Mouse (Mus musculus) midbrain, postnatal 0 days (tissue): ENCODE results near the gene Nmrk2. TPM values are rescaled to one million over a fixed set of nuclear protein-coding genes. Genes with fewer than 3 reads are reported as not detected.
"Not testable (repeated sequence)": the region's sequence is repeated elsewhere in the genome, so short reads cannot be mapped to it uniquely, and the experiment has no call there.

Source experiments
- ATAC-seq: fragments of 200-750 bp; cut with Nextera tagmentation; 2 replicates; pipeline ENCODE4 v1.8.0; 2017; ENCODE audit warnings: moderate number of reproducible peaks, mild to moderate bottlenecking, moderate TSS enrichment, moderate library complexity; ENCODE audit not compliant: low FRiP score
- DNase-seq: peaks from one replicate; pipeline ENCODE4 v3.0.0-alpha.2; 2015; ENCODE audit warnings: low spot score
- H3K27ac ChIP-seq: fragments of 300-500 bp; sonication (generic); 2 replicates; pipeline ENCODE4 v1.5.1; 2014; ENCODE audit warnings: low read depth, mild to moderate bottlenecking, low read length, mixed read lengths
- H3K27me3 ChIP-seq: fragments of 300-500 bp; sonication (generic); 2 replicates; pipeline ENCODE4 v1.6.1; 2014; ENCODE audit warnings: low read length, control low read depth, mixed read lengths; ENCODE audit not compliant: insufficient read depth
- H3K36me3 ChIP-seq: fragments of 300-500 bp; sonication (generic); 2 replicates; pipeline ENCODE4 v1.6.1; 2014; ENCODE audit warnings: low read length, control low read depth, mixed read lengths; ENCODE audit not compliant: insufficient read depth
- H3K4me1 ChIP-seq: fragments of 300-500 bp; sonication (generic); 2 replicates; pipeline ENCODE4 v1.6.1; 2014; ENCODE audit warnings: mild to moderate bottlenecking, control low read depth, antibody characterized with exemption, low read length, mixed read lengths; ENCODE audit not compliant: insufficient read depth
- H3K4me2 ChIP-seq: fragments of 300-500 bp; sonication (generic); 2 replicates; pipeline ENCODE4 v1.6.1; 2014; ENCODE audit warnings: low read depth, mild to moderate bottlenecking, low read length, mixed read lengths; ENCODE audit not compliant: poor library complexity, severe bottlenecking
- H3K4me3 ChIP-seq: fragments of 300-500 bp; sonication (generic); 2 replicates; pipeline ENCODE4 v1.5.1; 2014; ENCODE audit warnings: low read depth, mild to moderate bottlenecking, low read length, moderate library complexity
- H3K9ac ChIP-seq: fragments of 300-500 bp; sonication (generic); replicated peaks from 2 replicates; pipeline ENCODE4 v1.6.1; 2014; ENCODE audit warnings: mild to moderate bottlenecking, low read length, moderate library complexity, mixed read lengths; ENCODE audit not compliant: poor library complexity, severe bottlenecking
- H3K9me3 ChIP-seq: fragments of 300-500 bp; sonication (generic); 2 replicates; pipeline ENCODE4 v1.6.1; 2016; ENCODE audit warnings: low read length, control low read depth
- CTCF ChIP-seq: IDR thresholded peaks from 2 replicates; pipeline ENCODE4 v1.5.1; 2016; ENCODE audit warnings: antibody characterized with exemption, mild to moderate bottlenecking
- WGBS: fragments of 180-500 bp; shearing (Covaris S2); extraction: QIAGEN DNeasy Blood & Tissue Kit; methylation state at CpG from one replicate; pipeline ENCODE4 v1.1.7; 2014; 5-methylcytosine and 5-hydroxymethylcytosine counted together
- polyA plus RNA-seq: library from polyadenylated mRNA; unstranded; fragments of >200 nt; fragmentation: Nextera tagmentation; extraction: Ambion mirVana; gene quantifications from 2 replicates; pipeline ENCODE4 v1.2.1, GENCODE M21; 2015
- total RNA-seq: library from RNA; depleted of rRNA; stranded (reverse); fragments of >200 nt; gene quantifications from 2 replicates; pipeline ENCODE4 v1.2.3, GENCODE M21; 2014

Nmrk2 gene
- total and polyA plus RNA-seq, 2 experiments from 2014 or later: 0.14 TPM; not detected in 1

DNA sequence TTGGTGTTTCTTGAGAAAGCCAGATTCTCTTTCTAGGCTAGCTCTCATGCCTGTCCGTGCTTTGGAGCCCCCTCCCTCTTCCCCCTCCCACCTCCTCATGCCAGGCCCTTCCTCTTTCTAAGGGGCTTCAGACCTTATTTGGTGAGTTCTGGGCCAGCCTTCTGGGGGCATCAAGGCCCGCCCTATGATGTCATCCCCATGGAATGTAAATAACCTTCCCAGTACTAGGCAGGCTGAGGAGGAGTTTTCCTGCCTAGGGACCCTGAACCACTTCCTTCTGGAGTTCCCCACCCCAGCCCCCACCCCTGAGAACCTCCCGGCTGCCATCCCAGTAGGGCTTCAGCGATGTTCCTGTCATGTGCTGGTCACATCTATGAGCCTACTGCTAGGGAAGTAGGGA, 17.1 kb downstream of the Nmrk2 start:
- ATAC-seq: no peak

DNA sequence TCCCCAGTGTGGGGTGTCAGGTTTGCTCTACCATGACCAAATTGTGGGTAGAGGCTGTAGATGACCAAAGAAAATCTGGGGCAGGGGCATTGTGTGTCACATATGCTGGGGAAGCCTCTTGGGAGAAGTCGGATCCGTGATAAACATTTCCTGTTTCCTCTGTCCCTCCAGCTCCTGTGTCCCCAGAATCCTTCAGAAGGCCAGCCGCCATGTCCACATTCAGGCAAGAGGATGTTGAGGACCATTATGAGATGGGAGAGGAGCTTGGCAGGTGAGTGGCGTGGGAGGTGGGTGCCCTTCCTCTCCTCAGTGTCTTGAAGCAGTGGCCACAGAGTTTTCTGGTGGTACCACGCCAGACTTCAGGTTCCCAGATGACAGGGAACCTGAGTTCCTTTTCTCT, 18.0 kb downstream of the Nmrk2 start, which contains the start of gene 4930442H23Rik:
Gene 4930442H23Rik (minus strand): TSS at position 45 of the 400 bp plus-strand sequence.
- DNase-seq: no peak
- peak within 1 kb of the TSS; percentile 54 for H3K4me2 ChIP-seq
- ATAC-seq: no peak
- no peaks in the 10 kb centered on the region for H3K27me3 ChIP-seq
- WGBS: 83% methylated on average over 5 of the region's 5 CpGs
- H3K4me3 ChIP-seq: peak within 1 kb of the TSS; percentile 56
- no peaks in the 10 kb centered on the region for H3K9me3 ChIP-seq
- H3K4me1 ChIP-seq: peaks cover 3% of the 10 kb centered on the region; the same call in 1 of the 2 replicates
- H3K36me3 ChIP-seq: peaks cover 42% of the 10 kb centered on the region
- no peak for TF ChIP-seq CTCF
- peak within 1 kb of the TSS; percentile 71 for H3K9ac ChIP-seq
- peak within 1 kb of the TSS; percentile 88 for H3K27ac ChIP-seq

More for the DNA sequence above, 17.1 kb downstream of the Nmrk2 start:
- Histone ChIP-seq H3K9ac (no peak overlapping the region), H3K4me1 (peaks cover 3% of the 10 kb centered on the region; the same call in 1 of the 2 replicates), H3K4me2 (no peak overlapping the region), H3K27me3 (no peaks in the 10 kb centered on the region), H3K36me3 (peaks cover 33% of the 10 kb centered on the region), H3K27ac (no peak overlapping the region), H3K9me3 (no peaks in the 10 kb centered on the region), H3K4me3 (no peak overlapping the region)
- TF ChIP-seq CTCF: no peak
- 69% methylated on average over 4 of the region's 4 CpGs for WGBS
- DNase-seq: no peak

DNA sequence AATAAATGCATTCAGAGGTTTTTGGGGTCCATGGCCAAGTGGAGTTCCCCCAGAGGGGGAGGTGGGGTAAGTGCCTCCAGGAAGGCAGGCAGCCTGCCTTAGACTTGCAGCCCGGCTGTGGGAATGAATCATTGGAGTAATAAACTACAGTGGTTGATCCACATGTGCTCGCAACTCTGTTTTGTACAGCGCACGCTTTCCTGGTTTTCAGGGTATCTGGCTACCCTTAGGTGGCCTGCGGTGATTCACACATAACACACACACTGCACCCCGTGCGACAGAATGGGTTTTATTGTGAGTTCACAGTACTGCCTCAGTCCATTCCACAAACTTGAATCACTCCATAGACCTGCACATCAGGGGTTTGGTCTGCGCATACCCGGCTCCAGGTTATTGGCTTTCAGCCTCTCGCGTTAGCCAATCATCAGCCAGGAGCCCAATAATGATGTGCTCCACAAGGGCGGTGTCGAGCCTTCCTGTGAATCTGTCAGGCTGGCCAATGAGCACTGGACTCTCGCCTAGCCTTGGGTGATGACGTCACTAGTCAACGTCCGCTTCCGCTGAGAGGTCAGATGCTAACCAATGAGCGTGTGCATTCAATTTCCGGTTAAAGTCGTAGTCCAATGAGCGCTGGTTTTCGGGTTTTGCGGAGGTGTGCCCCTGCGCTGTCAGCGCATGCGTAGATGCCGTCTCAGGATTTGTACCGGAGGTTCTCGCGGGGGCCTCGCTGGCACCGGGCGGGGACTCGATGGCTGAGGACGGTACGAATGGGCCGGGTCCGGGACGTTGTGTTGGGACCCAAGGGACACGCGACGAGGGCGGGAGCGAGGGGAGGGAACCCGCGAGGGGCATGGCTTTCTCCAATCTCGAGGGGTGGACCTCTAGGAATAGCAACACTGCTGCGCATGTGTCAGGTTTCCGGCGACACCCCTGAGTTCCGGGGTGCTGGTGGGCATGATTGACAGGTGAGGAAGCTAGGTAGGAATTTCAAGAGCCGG, 19.2 kb downstream of the Nmrk2 start, which contains the start of gene Dapk3:
Gene Dapk3 (plus strand): TSS at position 670 of the 998 bp plus-strand sequence.
- Histone ChIP-seq H3K4me1 (peaks cover 3% of the 10 kb centered on the region; the same call in 1 of the 2 replicates), H3K36me3 (peaks cover 50% of the 10 kb centered on the region), H3K9me3 (no peaks in the 10 kb centered on the region), H3K4me2 (peak within 1 kb of the TSS; percentile 54), H3K27ac (peak within 1 kb of the TSS; percentile 88), H3K27me3 (no peaks in the 10 kb centered on the region), H3K4me3 (peak within 1 kb of the TSS; percentile 56), H3K9ac (peak within 1 kb of the TSS; percentile 71)
- ATAC-seq (peak; percentile 94), DNase-seq (peak; percentile 100)
- WGBS: 5% methylated on average over 53 of the region's 53 CpGs
- peak; percentile 12; the same call in 1 of the 2 replicates for TF ChIP-seq CTCF

DNA sequence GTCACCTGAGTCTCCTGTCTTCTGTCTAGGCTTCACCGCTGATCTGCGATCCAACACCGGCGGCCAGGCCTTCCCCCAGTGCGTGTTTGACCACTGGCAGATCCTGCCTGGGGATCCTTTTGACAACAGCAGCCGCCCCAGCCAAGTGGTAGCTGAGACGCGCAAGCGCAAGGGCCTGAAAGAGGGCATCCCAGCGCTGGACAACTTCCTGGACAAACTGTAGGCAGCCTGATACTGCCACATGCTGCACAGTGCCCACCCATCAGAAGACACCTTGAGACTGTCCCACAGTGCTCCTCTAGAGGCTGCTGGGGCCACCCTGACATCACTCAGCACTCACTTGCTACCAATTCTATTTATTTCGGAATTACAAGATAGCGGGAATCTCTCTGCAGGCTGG, 20.0 kb downstream of the Nmrk2 start:
- WGBS: 78% methylated on average over 12 of the region's 12 CpGs
- H3K9ac ChIP-seq, H3K27me3 ChIP-seq, H3K4me3 ChIP-seq, H3K27ac ChIP-seq, ATAC-seq, H3K4me2 ChIP-seq, H3K4me1 ChIP-seq, DNase-seq, H3K9me3 ChIP-seq: not testable (repeated sequence)
- H3K36me3 ChIP-seq: peaks cover 45% of the 10 kb centered on the region

DNA sequence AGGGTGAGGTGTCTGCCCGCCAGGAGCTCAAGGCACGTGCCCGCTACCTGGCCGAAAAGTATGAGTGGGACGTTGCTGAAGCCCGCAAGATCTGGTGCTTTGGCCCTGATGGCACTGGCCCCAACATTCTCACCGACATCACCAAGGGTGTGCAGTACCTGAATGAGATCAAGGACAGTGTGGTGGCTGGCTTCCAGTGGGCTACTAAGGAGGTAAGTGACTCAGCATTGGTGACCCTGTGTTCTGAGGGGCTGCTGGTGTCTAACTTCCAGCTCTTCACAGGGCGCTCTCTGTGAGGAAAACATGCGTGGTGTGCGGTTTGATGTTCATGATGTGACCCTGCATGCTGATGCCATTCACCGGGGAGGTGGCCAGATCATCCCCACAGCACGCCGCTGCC, 20.9 kb downstream of the Nmrk2 start:
- H3K36me3 ChIP-seq: peaks cover 45% of the 10 kb centered on the region
- no peak overlapping the region for H3K27ac ChIP-seq
- 90% methylated on average over 13 of the region's 13 CpGs for WGBS
- no peak overlapping the region for H3K4me3 ChIP-seq
- peaks cover 3% of the 10 kb centered on the region; the same call in 1 of the 2 replicates for H3K4me1 ChIP-seq
- DNase-seq (no peak), ATAC-seq (no peak)
- no peak for TF ChIP-seq CTCF
- H3K27me3 ChIP-seq: no peaks in the 10 kb centered on the region
- no peak overlapping the region for H3K4me2 ChIP-seq
- no peaks in the 10 kb centered on the region for H3K9me3 ChIP-seq
- H3K9ac ChIP-seq: no peak overlapping the region
